Mouse (Mus musculus) liver, embryonic 14.5 days (tissue): ENCODE results near the gene Smad5. TPM values are rescaled to one million over a fixed set of nuclear protein-coding genes. Genes with fewer than 3 reads are reported as not detected.

Experiments used
- ATAC-seq: fragments of 200-750 bp; cut with Nextera tagmentation; 2 replicates; pipeline ENCODE4 v1.8.0; 2017; ENCODE audit warnings: moderate number of reproducible peaks, mild to moderate bottlenecking, moderate library complexity; ENCODE audit not compliant: insufficient read depth
- DNase-seq, 3 experiments: peaks; one replicate each; pipeline ENCODE4 v3.0.0-alpha.2; 2012 to 2013; ENCODE audit warnings: low read depth in 3 of 3, low spot score in 3 of 3
- H3K27ac ChIP-seq: fragments of 300-500 bp; sonication (generic); 2 replicates; pipeline ENCODE4 v1.5.1; 2014; ENCODE audit warnings: moderate library complexity, mild to moderate bottlenecking, control low read depth, inconsistent platforms
- H3K27me3 ChIP-seq: fragments of 300-500 bp; sonication (generic); 2 replicates; pipeline ENCODE4 v1.6.1; 2014; ENCODE audit warnings: mild to moderate bottlenecking, low read length, moderate library complexity; ENCODE audit not compliant: control insufficient read depth, insufficient read depth
- H3K36me3 ChIP-seq: fragments of 300-500 bp; sonication (generic); replicated peaks from 2 replicates; pipeline ENCODE4 v1.6.1; 2014; ENCODE audit warnings: low read depth; ENCODE audit not compliant: control insufficient read depth, insufficient read depth
- H3K4me1 ChIP-seq, 2 experiments: fragments of 200-500 bp in 1 of 2; fragments of 300-500 bp in 1 of 2; sonication (generic) in 1 of 2; replicated peaks; 2 replicates each; pipeline ENCODE4 v1.6.1; 2012 to 2014; ENCODE audit warnings: antibody characterized with exemption in 1 of 2, inconsistent platforms in 1 of 2, low read length in 1 of 2; ENCODE audit not compliant: control insufficient read depth in 2 of 2, insufficient read depth in 2 of 2
- H3K4me2 ChIP-seq: fragments of 300-500 bp; sonication (generic); 2 replicates; pipeline ENCODE4 v1.6.1; 2014; ENCODE audit warnings: low read depth, mild to moderate bottlenecking, control low read depth, moderate library complexity
- H3K4me3 ChIP-seq, 2 experiments: fragments of 200-500 bp in 1 of 2; fragments of 300-500 bp in 1 of 2; sonication (generic) in 1 of 2; 2 replicates each; pipeline ENCODE4 v1.5.1; 2012 to 2014; ENCODE audit warnings: low read depth in 2 of 2, low read length in 2 of 2, mild to moderate bottlenecking in 2 of 2, control low read depth in 1 of 2, inconsistent platforms in 1 of 2, moderate library complexity in 1 of 2; ENCODE audit not compliant: insufficient read depth in 1 of 2
- H3K9ac ChIP-seq: fragments of 300-500 bp; sonication (generic); replicated peaks from 2 replicates; pipeline ENCODE4 v1.6.1; 2014; ENCODE audit warnings: mild to moderate bottlenecking, control low read depth, moderate library complexity
- H3K9me3 ChIP-seq: fragments of 300-500 bp; sonication (generic); 2 replicates; pipeline ENCODE4 v1.6.1; 2016; ENCODE audit warnings: low read length, mixed read lengths; ENCODE audit not compliant: control insufficient read depth
- CTCF ChIP-seq: IDR thresholded peaks from 2 replicates; pipeline ENCODE4 v1.5.1; 2016; ENCODE audit warnings: antibody characterized with exemption, low read depth, control low read depth
- EP300 ChIP-seq: IDR thresholded peaks from 2 replicates; pipeline ENCODE4 v1.6.1; 2016; ENCODE audit warnings: antibody characterized with exemption, low read depth
- WGBS: fragments of 180-500 bp; shearing (Covaris S2); extraction: QIAGEN DNeasy Blood & Tissue Kit; methylation state at CpG from one replicate; pipeline ENCODE4 v1.1.7; 2014; ENCODE audit not compliant: insufficient replicate concordance; 5-methylcytosine and 5-hydroxymethylcytosine counted together
- polyA plus RNA-seq, 2 experiments: library from polyadenylated mRNA; depleted of rRNA in 1 of 2; stranded (reverse) in 1 of 2; unstranded in 1 of 2; fragments of >200 nt; fragmentation: Nextera tagmentation in 1 of 2; extraction: Ambion mirVana in 1 of 2; gene quantifications; 2 replicates each; pipeline versions ENCODE4 v1.2.1 to v1.2.3; 2012 to 2014

The Smad5 gene
- polyA plus RNA-seq, 2 experiments = 4.2 to 5.0 TPM

- TF ChIP-seq CTCF (no peak), EP300 (no peak)
- Histone ChIP-seq H3K4me3 (no peak overlapping the region), H3K4me2 (no peak overlapping the region), H3K4me1 (peaks cover 0 to 5% of the 10 kb centered on the region in 2 experiments; a peak in 2 of 4 replicates), H3K9me3 (no peaks in the 10 kb centered on the region), H3K9ac (no peak overlapping the region), H3K36me3 (no peaks in the 10 kb centered on the region), H3K27me3 (no peaks in the 10 kb centered on the region), H3K27ac (no peak overlapping the region)
- ATAC-seq = no peak
- 23% methylated on average over 4 of the region's 4 CpGs for WGBS
- DNase-seq = no peak
These were observed 66.6 kb downstream of the Smad5 start for GRCm38 (mm10) chr13:56769431-56769830.

- no peak for TF ChIP-seq EP300
- no peak for TF ChIP-seq CTCF
These were observed 67.3 kb downstream of the Smad5 start for GRCm38 (mm10) chr13:56770136-56770578.

GRCm38 (mm10) chr13:56770786-56771185, 68.0 kb downstream of the Smad5 start:
- DNase-seq (no peak), ATAC-seq (no peak)
- TF ChIP-seq EP300 = no peak
- TF ChIP-seq CTCF = peak; percentile 55
- no peak overlapping the region for H3K27ac ChIP-seq
- no peak overlapping the region for H3K4me3 ChIP-seq
- no peaks in the 10 kb centered on the region for H3K9me3 ChIP-seq
- H3K4me2 ChIP-seq = no peak overlapping the region
- peaks cover 0 to 2% of the 10 kb centered on the region in 2 experiments; a peak in 1 of 4 replicates for H3K4me1 ChIP-seq
- no peaks in the 10 kb centered on the region for H3K27me3 ChIP-seq
- no peaks in the 10 kb centered on the region for H3K36me3 ChIP-seq
- no peak overlapping the region for H3K9ac ChIP-seq
- 51% methylated on average over 5 of the region's 5 CpGs for WGBS

More at GRCm38 (mm10) chr13:56770136-56770578, 67.3 kb downstream of the Smad5 start:
- ATAC-seq (no peak), DNase-seq (no peak)
- Histone ChIP-seq H3K9ac (no peak overlapping the region), H3K27ac (no peak overlapping the region), H3K36me3 (no peaks in the 10 kb centered on the region), H3K27me3 (no peaks in the 10 kb centered on the region), H3K4me2 (no peak overlapping the region), H3K4me3 (no peak overlapping the region), H3K9me3 (no peaks in the 10 kb centered on the region), H3K4me1 (peaks cover 0 to 3% of the 10 kb centered on the region in 2 experiments; a peak in 2 of 4 replicates)
- WGBS = 48% methylated on average over 1 of the region's 1 CpGs

- H3K4me1 ChIP-seq = peaks cover 0 to 2% of the 10 kb centered on the region in 2 experiments; a peak in 1 of 4 replicates
- no peak for DNase-seq
- H3K4me2 ChIP-seq = no peak overlapping the region
- TF ChIP-seq EP300 (no peak), CTCF (peak; percentile 31; the same call in 1 of the 2 replicates)
- no peak for ATAC-seq
- no peak overlapping the region for H3K4me3 ChIP-seq
- no peak overlapping the region for H3K27ac ChIP-seq
- 39% methylated on average over 3 of the region's 3 CpGs for WGBS
- H3K9me3 ChIP-seq = no peaks in the 10 kb centered on the region
- H3K27me3 ChIP-seq = no peaks in the 10 kb centered on the region
- no peak overlapping the region for H3K9ac ChIP-seq
- H3K36me3 ChIP-seq = no peaks in the 10 kb centered on the region
These were observed 69.8 kb downstream of the Smad5 start for GRCm38 (mm10) chr13:56772592-56772991.

GRCm38 (mm10) chr13:56773262-56773870, 70.6 kb downstream of the Smad5 start:
- Histone ChIP-seq H3K27ac (no peak overlapping the region), H3K4me1 (peaks cover 0 to 2% of the 10 kb centered on the region in 2 experiments; a peak in 1 of 4 replicates), H3K4me2 (no peak overlapping the region), H3K9ac (no peak overlapping the region), H3K4me3 (no peak overlapping the region), H3K9me3 (no peaks in the 10 kb centered on the region), H3K27me3 (no peaks in the 10 kb centered on the region), H3K36me3 (no peaks in the 10 kb centered on the region)
- DNase-seq (no peak), ATAC-seq (no peak)
- 45% methylated on average over 14 of the region's 14 CpGs for WGBS
- no peak for TF ChIP-seq CTCF
- TF ChIP-seq EP300 = no peak
